Mouse (Mus musculus): ENCODE data around the gene Thnsl1. TPM values are rescaled to one million over a fixed set of nuclear protein-coding genes. Genes with fewer than 3 reads are reported as not detected.
A peak's percentile ranks its signal among the peaks of the same experiment; 100 is the strongest.

Gene Thnsl1
- polyA plus RNA-seq, 1 experiment from 2014 or later = 7.0 TPM

- no peak overlapping the region for H3K4me3 ChIP-seq (replicated peaks)
- WGBS = 89% methylated on average over 2 of the region's 2 CpGs
- H3K27me3 ChIP-seq = no peaks in the 10 kb centered on the region
- no peaks in the 10 kb centered on the region for H3K36me3 ChIP-seq
- no peak overlapping the region for H3K4me2 ChIP-seq
- H3K9ac ChIP-seq (replicated peaks) = no peak overlapping the region
- H3K4me1 ChIP-seq (replicated peaks) = peaks cover 3% of the 10 kb centered on the region; the same call in 1 of the 2 replicates
- H3K27ac ChIP-seq = no peak overlapping the region
- H3K9me3 ChIP-seq = no peaks in the 10 kb centered on the region
- no peak for ATAC-seq (ENCODE audit: insufficient number of reproducible peaks, insufficient read depth, low FRiP score, low TSS enrichment, low read depth)
Observed at GRCm38 (mm10) chr2:21202754-21203153, 2.8 kb upstream of the Thnsl1 start.

GRCm38 (mm10) chr2:21205831-21206159 lies 271 bp downstream of the Thnsl1 start:
- H3K9me3 ChIP-seq = no peaks in the 10 kb centered on the region
- peak overlapping the region; percentile 58 for H3K4me3 ChIP-seq (replicated peaks)
- peak overlapping the region; percentile 50 for H3K9ac ChIP-seq (replicated peaks)
- no peaks in the 10 kb centered on the region for H3K36me3 ChIP-seq
- peak; percentile 90 for ATAC-seq (ENCODE audit: insufficient number of reproducible peaks, insufficient read depth, low FRiP score, low TSS enrichment, low read depth)
- H3K4me2 ChIP-seq = peak overlapping the region; percentile 62
- H3K27me3 ChIP-seq = no peaks in the 10 kb centered on the region
- no peak overlapping the region for H3K27ac ChIP-seq
- peaks cover 3% of the 10 kb centered on the region; the same call in 1 of the 2 replicates for H3K4me1 ChIP-seq (replicated peaks)
- WGBS = 1% methylated on average over 19 of the region's 19 CpGs

- no peaks in the 10 kb centered on the region for H3K9me3 ChIP-seq
- 0 out of 2 replicates have a peak, but pooled peaks cover 2% of the 10 kb centered on the region for H3K36me3 ChIP-seq
- peak overlapping the region; percentile 62 for H3K4me2 ChIP-seq
- H3K4me1 ChIP-seq (replicated peaks) = peaks cover 3% of the 10 kb centered on the region; the same call in 1 of the 2 replicates
- H3K27ac ChIP-seq = no peak overlapping the region
- WGBS = 49% methylated on average over 6 of the region's 6 CpGs
- no peak for ATAC-seq (ENCODE audit: insufficient number of reproducible peaks, insufficient read depth, low FRiP score, low TSS enrichment, low read depth)
- no peaks in the 10 kb centered on the region for H3K27me3 ChIP-seq
- H3K4me3 ChIP-seq (replicated peaks) = peak overlapping the region; percentile 58
- peak overlapping the region; percentile 50; the same call in 1 of the 2 replicates for H3K9ac ChIP-seq (replicated peaks)
Observed at GRCm38 (mm10) chr2:21206278-21206677, 754 bp downstream of the Thnsl1 start.

GRCm38 (mm10) chr2:21211361-21211760 lies 5.8 kb downstream of the Thnsl1 start:
- Histone ChIP-seq H3K9ac (replicated peaks) (no peak overlapping the region), H3K36me3 (0 out of 2 replicates have a peak, but pooled peaks cover 4% of the 10 kb centered on the region), H3K27me3 (no peaks in the 10 kb centered on the region), H3K9me3 (no peaks in the 10 kb centered on the region), H3K4me1 (replicated peaks) (no peaks in the 10 kb centered on the region), H3K27ac (no peak overlapping the region), H3K4me2 (no peak overlapping the region), H3K4me3 (replicated peaks) (no peak overlapping the region)
- ATAC-seq (ENCODE audit: insufficient number of reproducible peaks, insufficient read depth, low FRiP score, low TSS enrichment, low read depth) = no peak
- 90% methylated on average over 6 of the region's 6 CpGs for WGBS

- Histone ChIP-seq H3K27ac (no peak overlapping the region), H3K9me3 (no peaks in the 10 kb centered on the region), H3K36me3 (0 out of 2 replicates have a peak, but pooled peaks cover 4% of the 10 kb centered on the region), H3K4me1 (replicated peaks) (no peaks in the 10 kb centered on the region), H3K9ac (replicated peaks) (no peak overlapping the region), H3K27me3 (no peaks in the 10 kb centered on the region), H3K4me3 (replicated peaks) (no peak overlapping the region), H3K4me2 (no peak overlapping the region)
- ATAC-seq (ENCODE audit: insufficient number of reproducible peaks, insufficient read depth, low FRiP score, low TSS enrichment, low read depth) = no peak
Observed at GRCm38 (mm10) chr2:21214322-21214721, 8.8 kb downstream of the Thnsl1 start.

- no peak for ATAC-seq (ENCODE audit: insufficient number of reproducible peaks, insufficient read depth, low FRiP score, low TSS enrichment, low read depth)
- H3K4me2 ChIP-seq = no peak overlapping the region
- H3K27ac ChIP-seq = no peak overlapping the region
- H3K4me3 ChIP-seq (replicated peaks) = no peak overlapping the region
- 0 out of 2 replicates have a peak, but pooled peaks cover 4% of the 10 kb centered on the region for H3K36me3 ChIP-seq
- WGBS = 90% methylated on average over 2 of the region's 2 CpGs
- no peaks in the 10 kb centered on the region for H3K9me3 ChIP-seq
- H3K9ac ChIP-seq (replicated peaks) = no peak overlapping the region
- H3K27me3 ChIP-seq = no peaks in the 10 kb centered on the region
- no peaks in the 10 kb centered on the region for H3K4me1 ChIP-seq (replicated peaks)
Observed at GRCm38 (mm10) chr2:21215284-21215683, 9.8 kb downstream of the Thnsl1 start.

- Histone ChIP-seq H3K36me3 (no peaks in the 10 kb centered on the region), H3K4me3 (replicated peaks) (no peak overlapping the region), H3K9me3 (no peaks in the 10 kb centered on the region), H3K4me1 (replicated peaks) (no peaks in the 10 kb centered on the region), H3K27ac (no peak overlapping the region), H3K27me3 (no peaks in the 10 kb centered on the region), H3K9ac (replicated peaks) (no peak overlapping the region), H3K4me2 (no peak overlapping the region)
- 92% methylated on average over 9 of the region's 9 CpGs for WGBS
- ATAC-seq (ENCODE audit: insufficient number of reproducible peaks, insufficient read depth, low FRiP score, low TSS enrichment, low read depth) = no peak
Observed at GRCm38 (mm10) chr2:21222453-21223384, 17.2 kb downstream of the Thnsl1 start.

- ATAC-seq (ENCODE audit: insufficient number of reproducible peaks, insufficient read depth, low FRiP score, low TSS enrichment, low read depth) = no peak
- Histone ChIP-seq H3K4me2 (no peak overlapping the region), H3K27me3 (no peaks in the 10 kb centered on the region), H3K9ac (replicated peaks) (no peak overlapping the region), H3K9me3 (no peaks in the 10 kb centered on the region), H3K27ac (no peak overlapping the region), H3K4me1 (replicated peaks) (0 out of 2 replicates have a peak, but pooled peaks cover 2% of the 10 kb centered on the region), H3K36me3 (no peaks in the 10 kb centered on the region), H3K4me3 (replicated peaks) (no peak overlapping the region)
- WGBS = 54% methylated on average over 2 of the region's 2 CpGs
Observed at GRCm38 (mm10) chr2:21230276-21230675, 24.8 kb downstream of the Thnsl1 start.

- 65% methylated on average over 3 of the region's 3 CpGs for WGBS
- no peak overlapping the region for H3K27ac ChIP-seq
- H3K9me3 ChIP-seq = no peaks in the 10 kb centered on the region
- H3K36me3 ChIP-seq = no peaks in the 10 kb centered on the region
- no peak for ATAC-seq (ENCODE audit: insufficient number of reproducible peaks, insufficient read depth, low FRiP score, low TSS enrichment, low read depth)
- H3K4me2 ChIP-seq = no peak overlapping the region
- H3K4me1 ChIP-seq (replicated peaks) = 0 out of 2 replicates have a peak, but pooled peaks cover 2% of the 10 kb centered on the region
- no peaks in the 10 kb centered on the region for H3K27me3 ChIP-seq
- no peak overlapping the region for H3K4me3 ChIP-seq (replicated peaks)
- no peak overlapping the region for H3K9ac ChIP-seq (replicated peaks)
Observed at GRCm38 (mm10) chr2:21231147-21231546, 25.6 kb downstream of the Thnsl1 start.

GRCm38 (mm10) chr2:21234871-21235648 lies 29.5 kb downstream of the Thnsl1 start:
- Histone ChIP-seq H3K27me3 (no peaks in the 10 kb centered on the region), H3K4me1 (replicated peaks) (0 out of 2 replicates have a peak, but pooled peaks cover 2% of the 10 kb centered on the region), H3K9me3 (no peaks in the 10 kb centered on the region), H3K9ac (replicated peaks) (no peak overlapping the region), H3K4me2 (no peak overlapping the region), H3K27ac (no peak overlapping the region), H3K36me3 (no peaks in the 10 kb centered on the region), H3K4me3 (replicated peaks) (no peak overlapping the region)
- no peak for ATAC-seq (ENCODE audit: insufficient number of reproducible peaks, insufficient read depth, low FRiP score, low TSS enrichment, low read depth)
- WGBS = 71% methylated on average over 9 of the region's 9 CpGs

- 88% methylated on average over 4 of the region's 4 CpGs for WGBS
- no peaks in the 10 kb centered on the region for H3K27me3 ChIP-seq
- ATAC-seq (ENCODE audit: insufficient number of reproducible peaks, insufficient read depth, low FRiP score, low TSS enrichment, low read depth) = no peak
- H3K27ac ChIP-seq = no peak overlapping the region
- no peaks in the 10 kb centered on the region for H3K9me3 ChIP-seq
- H3K4me2 ChIP-seq = no peak overlapping the region
- no peak overlapping the region for H3K4me3 ChIP-seq (replicated peaks)
- 0 out of 2 replicates have a peak, but pooled peaks cover 2% of the 10 kb centered on the region for H3K4me1 ChIP-seq (replicated peaks)
- no peaks in the 10 kb centered on the region for H3K36me3 ChIP-seq
- no peak overlapping the region for H3K9ac ChIP-seq (replicated peaks)
Observed at GRCm38 (mm10) chr2:21235844-21236386, 30.4 kb downstream of the Thnsl1 start.

Data from limb, embryonic 12.5 days (tissue).